Mouse (Mus musculus) granulocyte monocyte progenitor cell, adult 5-6 weeks (primary cell): Measurements from ENCODE around the gene Capn5. TPM values are rescaled to one million over a fixed set of nuclear protein-coding genes. Genes with fewer than 3 reads are reported as not detected.

Experiments used
- ATAC-seq: replicated peaks from 2 replicates; pipeline ENCODE4 v1.8.0; 2016; ENCODE audit warnings: mild to moderate bottlenecking, moderate TSS enrichment, inconsistent platforms; ENCODE audit not compliant: poor library complexity, severe bottlenecking
- total RNA-seq, 2 experiments: library from RNA; stranded (forward) in 1 of 2; stranded (reverse) in 1 of 2; fragments of 200-712, 200-1000 nt in 1 of 2; fragments of >200 nt in 1 of 2; fragmentation: Nextera tagmentation in 1 of 2; gene quantifications; 2 replicates each; pipeline ENCODE4 v1.2.3; 2014 to 2017

The Capn5 gene
- 3.2 and 5.2 TPM in 2 replicates for total RNA-seq (2014; fragmentation: Nextera tagmentation)
- 1.2 and 1.3 TPM in 2 replicates for total RNA-seq (2017)

GRCm38 (mm10) chr7:98177929-98178559, at the start of gene Capn5:
Capn5 (minus strand) TSS chr7:98178274.
- peak; percentile 72 for ATAC-seq

GRCm38 (mm10) chr7:98223796-98224195, 45.7 kb upstream of the Capn5 start:
- ATAC-seq, result peak; percentile 95

GRCm38 (mm10) chr7:98216713-98217112, 38.6 kb upstream of the Capn5 start:
- no peak for ATAC-seq

GRCm38 (mm10) chr7:98202946-98203345, 24.9 kb upstream of the Capn5 start:
- no peak for ATAC-seq

- ATAC-seq, result no peak
These were observed 23.5 kb upstream of the Capn5 start for GRCm38 (mm10) chr7:98201493-98202028.

GRCm38 (mm10) chr7:98200396-98200795, 22.3 kb upstream of the Capn5 start:
- ATAC-seq, result peak; percentile 95

- ATAC-seq, result no peak
These were observed 21.3 kb upstream of the Capn5 start, which contains the start of gene B3gnt6 for GRCm38 (mm10) chr7:98199381-98199780. B3gnt6 (minus strand) TSS chr7:98199481.

GRCm38 (mm10) chr7:98195151-98195801, 17.2 kb upstream of the Capn5 start:
- no peak for ATAC-seq

- peak; percentile 43 for ATAC-seq
These were observed 16.1 kb upstream of the Capn5 start for GRCm38 (mm10) chr7:98194026-98194792.

GRCm38 (mm10) chr7:98193515-98194025, 15.5 kb upstream of the Capn5 start:
- ATAC-seq, result peak; percentile 66

- no peak for ATAC-seq
These were observed 13.6 kb upstream of the Capn5 start for GRCm38 (mm10) chr7:98191571-98192250.

- ATAC-seq, result no peak
These were observed 12.5 kb upstream of the Capn5 start for GRCm38 (mm10) chr7:98190578-98190977.

GRCm38 (mm10) chr7:98189745-98190144, 11.7 kb upstream of the Capn5 start:
- no peak for ATAC-seq

GRCm38 (mm10) chr7:98188680-98189079, 10.6 kb upstream of the Capn5 start:
- ATAC-seq, result no peak

GRCm38 (mm10) chr7:98188238-98188637, 10.2 kb upstream of the Capn5 start:
- no peak for ATAC-seq

GRCm38 (mm10) chr7:98187332-98187731, 9.3 kb upstream of the Capn5 start:
- peak; percentile 93 for ATAC-seq

GRCm38 (mm10) chr7:98186637-98187036, 8.6 kb upstream of the Capn5 start:
- no peak for ATAC-seq

GRCm38 (mm10) chr7:98185326-98185725, 7.3 kb upstream of the Capn5 start:
- ATAC-seq, result no peak

- ATAC-seq, result no peak
These were observed 622 bp upstream of the Capn5 start for GRCm38 (mm10) chr7:98178560-98179231.

GRCm38 (mm10) chr7:98177566-98177928, 527 bp downstream of the Capn5 start:
- no peak for ATAC-seq
